Mouse (Mus musculus): ENCODE measurements at regions not wholly inside any gene's neighbourhood (a gene's known extent, or its start where the extent isn't known, plus 50 kb on each side); places are given as distances from the start of the nearest gene placed in this dataset.
A peak's percentile ranks its signal among the peaks of the same experiment; 100 is the strongest.

- no peak for DNase-seq
These were observed 67.4 kb upstream of the Rad23b start for GRCm38 (mm10) chr4:55282474-55282873.

- no peak for DNase-seq
These were observed 65.1 kb upstream of the Rad23b start for GRCm38 (mm10) chr4:55284722-55285225.

- DNase-seq: peak; percentile 41
These were observed 64.2 kb upstream of the Rad23b start for GRCm38 (mm10) chr4:55285641-55286040.

GRCm38 (mm10) chr4:55288456-55288855 lies 61.4 kb upstream of the Rad23b start:
- DNase-seq: no peak

- no peak for DNase-seq
These were observed 57.6 kb upstream of the Rad23b start for GRCm38 (mm10) chr4:55292277-55292676.

- DNase-seq: no peak
These were observed 57.1 kb upstream of the Rad23b start for GRCm38 (mm10) chr4:55292701-55293100.

- DNase-seq: no peak
These were observed 56.3 kb upstream of the Rad23b start for GRCm38 (mm10) chr4:55293347-55294079.

GRCm38 (mm10) chr4:55294255-55294687 lies 55.6 kb upstream of the Rad23b start:
- peak; percentile 11 for DNase-seq

- DNase-seq: no peak
These were observed 52.0 kb upstream of the Rad23b start for GRCm38 (mm10) chr4:55297841-55298240.
